Mouse (Mus musculus) kidney, adult 18-20 months (tissue): ENCODE measurements around the gene Foxf1.
A peak's percentile ranks its signal among the peaks of the same experiment; 100 is the strongest.

ENCODE experiments used
- DNase-seq: peaks from one replicate; pipeline ENCODE4 v3.0.0; 2021

Gene Foxf1

GRCm38 (mm10) chr8:121084210-121084951 lies at the start of gene Foxf1:
Gene Foxf1 (plus strand): TSS chr8:121084386.
- peak; percentile 29 for DNase-seq

GRCm38 (mm10) chr8:121035611-121036010 lies 48.6 kb upstream of the Foxf1 start:
- no peak for DNase-seq

- no peak for DNase-seq
Measured at GRCm38 (mm10) chr8:121043719-121044440, 40.3 kb upstream of the Foxf1 start.

- no peak for DNase-seq
Measured at GRCm38 (mm10) chr8:121047441-121047840, 36.7 kb upstream of the Foxf1 start.

- DNase-seq, result no peak
Measured at GRCm38 (mm10) chr8:121058081-121058480, 26.1 kb upstream of the Foxf1 start.

- no peak for DNase-seq
Measured at GRCm38 (mm10) chr8:121059098-121059497, 25.1 kb upstream of the Foxf1 start.

GRCm38 (mm10) chr8:121062521-121062920 lies 21.7 kb upstream of the Foxf1 start:
- DNase-seq, result no peak

- no peak for DNase-seq
Measured at GRCm38 (mm10) chr8:121063649-121064048, 20.5 kb upstream of the Foxf1 start.

- no peak for DNase-seq
Measured at GRCm38 (mm10) chr8:121071454-121071853, 12.7 kb upstream of the Foxf1 start.

- DNase-seq, result no peak
Measured at GRCm38 (mm10) chr8:121072406-121073130, 11.6 kb upstream of the Foxf1 start.

GRCm38 (mm10) chr8:121073174-121074107 lies 10.7 kb upstream of the Foxf1 start:
- DNase-seq, result no peak

GRCm38 (mm10) chr8:121074108-121074847 lies 9.9 kb upstream of the Foxf1 start:
- no peak for DNase-seq

GRCm38 (mm10) chr8:121074848-121075145 lies 9.4 kb upstream of the Foxf1 start:
- DNase-seq, result no peak

GRCm38 (mm10) chr8:121075936-121076335 lies 8.2 kb upstream of the Foxf1 start:
- DNase-seq, result no peak

- DNase-seq, result no peak
Measured at GRCm38 (mm10) chr8:121076555-121076954, 7.6 kb upstream of the Foxf1 start.

- DNase-seq, result no peak
Measured at GRCm38 (mm10) chr8:121078721-121079120, 5.5 kb upstream of the Foxf1 start.

GRCm38 (mm10) chr8:121079201-121079600 lies 5.0 kb upstream of the Foxf1 start:
- DNase-seq, result no peak

- no peak for DNase-seq
Measured at GRCm38 (mm10) chr8:121079944-121080343, 4.2 kb upstream of the Foxf1 start.

GRCm38 (mm10) chr8:121080361-121081090 lies 3.7 kb upstream of the Foxf1 start:
- DNase-seq, result no peak

- no peak for DNase-seq
Measured at GRCm38 (mm10) chr8:121081398-121081797, 2.8 kb upstream of the Foxf1 start.
